Mouse (Mus musculus) CH12.LX (cell line): Measurements from ENCODE around the gene BC017158. TPM values are rescaled to one million over a fixed set of nuclear protein-coding genes. Genes with fewer than 3 reads are reported as not detected.

Source experiments
- DNase-seq: peaks from one replicate; pipeline ENCODE4 v3.0.0-alpha.2; 2013; ENCODE audit errors: extremely low read depth
- H3K27ac ChIP-seq: 2 replicates; pipeline ENCODE4 v1.5.1; 2012; ENCODE audit warnings: low read depth, mild to moderate bottlenecking, control low read depth, moderate library complexity; ENCODE audit not compliant: insufficient read depth
- H3K27me3 ChIP-seq: replicated peaks from 2 replicates; pipeline ENCODE3; 2012; ENCODE audit warnings: inconsistent platforms
- H3K36me3 ChIP-seq, 2 experiments: replicated peaks in 1 of 2; 2 replicates each; pipeline versions ENCODE3 to v1.6.1; 2012; ENCODE audit warnings: inconsistent platforms in 1 of 2, low read length in 1 of 2, mild to moderate bottlenecking in 1 of 2, mixed read lengths in 1 of 2, moderate library complexity in 1 of 2; ENCODE audit not compliant: control insufficient read depth in 1 of 2, insufficient read depth in 1 of 2
- H3K4me1 ChIP-seq, 2 experiments: 2 replicates each; pipeline ENCODE4 v1.6.1; 2012; ENCODE audit warnings: inconsistent platforms in 1 of 2, moderate library complexity in 1 of 2; ENCODE audit not compliant: insufficient read depth in 2 of 2, control insufficient read depth in 1 of 2
- H3K4me2 ChIP-seq: 2 replicates; pipeline ENCODE4 v1.6.1; 2012; ENCODE audit warnings: low read depth, mild to moderate bottlenecking, control low read depth; ENCODE audit not compliant: poor library complexity, insufficient read depth, severe bottlenecking
- H3K4me3 ChIP-seq, 3 experiments: fragments of 150-350 bp in 1 of 3; sonication (generic) in 1 of 3; replicated peaks in 1 of 3; 2 replicates each; pipeline versions ENCODE3 to v1.5.1; 2011 to 2012; ENCODE audit warnings: low read depth in 2 of 3, low read length in 2 of 3, mild to moderate bottlenecking in 2 of 3, moderate library complexity in 2 of 3, control low read depth in 1 of 3, improper control_type of control experiment in 1 of 3, inconsistent platforms in 1 of 3, mixed read lengths in 1 of 3; ENCODE audit not compliant: poor library complexity in 1 of 3
- H3K79me2 ChIP-seq: replicated peaks from 2 replicates; pipeline ENCODE4 v1.6.1; 2012; ENCODE audit warnings: mild to moderate bottlenecking, moderate library complexity; ENCODE audit not compliant: control insufficient read depth, poor library complexity, insufficient read depth, severe bottlenecking; ENCODE audit errors: extremely low read depth
- H3K9ac ChIP-seq: 2 replicates; pipeline ENCODE4 v1.6.1; 2012; ENCODE audit warnings: low read depth, mild to moderate bottlenecking, control low read depth, moderate library complexity; ENCODE audit not compliant: insufficient read depth
- H3K9me3 ChIP-seq: replicated peaks from 2 replicates; pipeline ENCODE3; 2012; ENCODE audit warnings: low read length, inconsistent platforms, mixed read lengths
- CTCF ChIP-seq, 2 experiments: IDR thresholded peaks in 1 of 2; conservative IDR thresholded peaks in 1 of 2; 2 replicates each; pipeline ENCODE4 v1.5.1; 2011 to 2012; ENCODE audit warnings: low read depth in 2 of 2, low read length in 2 of 2, improper control_type of control experiment in 1 of 2, inconsistent platforms in 1 of 2, mild to moderate bottlenecking in 1 of 2, moderate library complexity in 1 of 2
- ELF1 ChIP-seq: IDR thresholded peaks from 2 replicates; pipeline ENCODE4 v1.6.1; 2014; ENCODE audit warnings: low read depth, mild to moderate bottlenecking, inconsistent platforms, low read length, improper control_type of control experiment
- HCFC1 ChIP-seq: IDR thresholded peaks from 2 replicates; pipeline ENCODE4 v1.6.1; 2012; ENCODE audit warnings: low read depth, mild to moderate bottlenecking, inconsistent platforms, low read length, improper control_type of control experiment
- IRF4 ChIP-seq: IDR thresholded peaks from 2 replicates; pipeline ENCODE4 v1.6.1; 2014; ENCODE audit warnings: low read depth, mild to moderate bottlenecking, inconsistent platforms, low read length, improper control_type of control experiment
- JUN ChIP-seq: IDR thresholded peaks from 2 replicates; pipeline ENCODE4 v1.6.1; 2011; ENCODE audit warnings: low read depth, mild to moderate bottlenecking, low read length, improper control_type of control experiment, moderate library complexity; ENCODE audit not compliant: insufficient read depth
- KAT2A ChIP-seq: IDR thresholded peaks from 2 replicates; pipeline ENCODE4 v1.6.1; 2012; ENCODE audit warnings: low read length, improper control_type of control experiment, inconsistent platforms; ENCODE audit not compliant: insufficient replicate concordance
- NELFE ChIP-seq: IDR thresholded peaks from 2 replicates; pipeline ENCODE4 v1.6.1; 2011; ENCODE audit warnings: low read depth, low read length, improper control_type of control experiment
- PAX5 ChIP-seq: IDR thresholded peaks from 2 replicates; pipeline ENCODE4 v1.6.1; 2012; ENCODE audit warnings: low read length, inconsistent platforms, mixed read lengths
- POLR2A ChIP-seq: IDR thresholded peaks from 2 replicates; pipeline ENCODE4 v1.6.1; 2011; ENCODE audit warnings: low read depth, mild to moderate bottlenecking, improper control_type of control experiment, low read length
- POLR2AphosphoS2 ChIP-seq: IDR thresholded peaks from 2 replicates; pipeline ENCODE4 v1.6.1; 2011; ENCODE audit warnings: low read depth, low read length, improper control_type of control experiment
- TBP ChIP-seq: conservative IDR thresholded peaks from 2 replicates; pipeline ENCODE4 v1.6.1; 2011; ENCODE audit warnings: low read depth, low read length, improper control_type of control experiment
- TCF12 ChIP-seq: IDR thresholded peaks from 2 replicates; pipeline ENCODE4 v1.6.1; 2014; ENCODE audit warnings: low read depth, mild to moderate bottlenecking, inconsistent platforms, low read length, improper control_type of control experiment
- UBTF ChIP-seq: IDR thresholded peaks from 2 replicates; pipeline ENCODE4 v1.6.1; 2012; ENCODE audit warnings: low read depth, mild to moderate bottlenecking, inconsistent platforms, low read length, improper control_type of control experiment, moderate library complexity
- USF1 ChIP-seq: IDR thresholded peaks from 2 replicates; pipeline ENCODE4 v1.6.1; 2014; ENCODE audit warnings: low read depth, mild to moderate bottlenecking, inconsistent platforms, low read length, improper control_type of control experiment
- USF2 ChIP-seq: conservative IDR thresholded peaks from 2 replicates; pipeline ENCODE4 v1.6.1; 2011; ENCODE audit warnings: low read depth, low read length, improper control_type of control experiment
- ZKSCAN1 ChIP-seq: IDR thresholded peaks from 2 replicates; pipeline ENCODE4 v1.6.1; 2012; ENCODE audit warnings: low read depth, inconsistent platforms, low read length, improper control_type of control experiment, borderline replicate concordance
- ZMIZ1 ChIP-seq: IDR thresholded peaks from 2 replicates; pipeline ENCODE4 v1.6.1; 2012; ENCODE audit warnings: low read depth, mild to moderate bottlenecking, inconsistent platforms, low read length, improper control_type of control experiment
- dilution Hi-C: fragments of 300-500 bp; cut with MboI; formaldehyde crosslinking; loops from 2 replicates; pipeline ENCODE4 v1.14.3; 2020; ENCODE audit warnings: low sequenced_read_pairs; ENCODE audit not compliant: extremely low pct_unique_long_range_greater_than_20kb, extremely low pct_ligation_motif_present
- in situ Hi-C: fragments of 300-500 bp; cut with MboI; formaldehyde crosslinking; loops from 3 replicates; pipeline ENCODE4 v1.14.3; 2019; ENCODE audit warnings: low sequenced_read_pairs, low pct_ligation_motif_present, low pct_unique_long_range_greater_than_20kb, mixed read lengths
- polyA plus RNA-seq: library from polyadenylated mRNA; unstranded; fragments of >175 nt; gene quantifications from 2 replicates; pipeline ENCODE4 v1.2.1, GENCODE M21; 2012; ENCODE audit warnings: low read depth; ENCODE audit not compliant: insufficient read length
- total RNA-seq, 2 experiments: library from RNA; depleted of rRNA; stranded (reverse); fragments of 300-350 nt in 1 of 2; fragments of >200 nt in 1 of 2; gene quantifications; 2 replicates each; pipeline ENCODE4 v1.2.3; 2012 to 2014

Gene BC017158
- total and polyA plus RNA-seq, 3 experiments: 4.9 to 14.5 (median 8.1) TPM

DNA sequence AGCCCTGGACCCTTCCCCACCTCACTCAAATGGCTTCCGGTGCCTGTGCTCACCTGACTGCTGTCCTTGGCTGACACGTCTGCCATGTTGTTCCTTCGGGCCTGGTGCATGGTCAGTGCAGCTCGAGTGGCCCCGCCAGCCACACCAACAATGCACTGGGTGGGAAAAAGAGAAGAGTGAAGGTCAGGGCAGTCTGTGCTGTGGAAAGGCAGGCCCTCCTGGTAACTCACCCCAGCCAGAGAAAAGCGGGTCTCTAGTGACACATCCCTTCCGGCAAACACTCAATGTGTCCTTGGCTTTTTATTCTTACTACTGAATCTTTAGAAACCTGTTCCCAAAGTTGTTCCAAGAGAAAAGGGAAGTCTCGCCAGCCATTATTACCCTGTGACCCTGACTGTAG is 12.9 kb downstream of the BC017158 start:
- TF ChIP-seq IRF4 (no peak), HCFC1 (no peak), NELFE (no peak), USF1 (no peak), ZMIZ1 (no peak), POLR2A (no peak), PAX5 (no peak), TBP (no peak), CTCF (conservative IDR thresholded peaks at IDR 0.05 in 1 of 2, IDR thresholded peaks at IDR 0.05 in 1 of 2; ENCODE audit: low read depth in 2 of 2, low read length in 2 of 2) (no peak), KAT2A (no peak), JUN (no peak), ZKSCAN1 (no peak), USF2 (no peak), TCF12 (no peak), UBTF (no peak)
- Histone ChIP-seq H3K9me3 (no peaks in the 10 kb centered on the region), H3K9ac (no peak overlapping the region), H3K79me2 (no peaks in the 10 kb centered on the region), H3K4me1 (no peaks in the 10 kb centered on the region), H3K27ac (no peak overlapping the region), H3K4me2 (no peak overlapping the region), H3K4me3 (no peak overlapping the region), H3K36me3 (peaks cover 14 to 76% of the 10 kb centered on the region in 2 experiments), H3K27me3 (no peaks in the 10 kb centered on the region)
- no peak for DNase-seq
- dilution Hi-C loops (no loop called here), in situ Hi-C loops (no loop called here)

DNA sequence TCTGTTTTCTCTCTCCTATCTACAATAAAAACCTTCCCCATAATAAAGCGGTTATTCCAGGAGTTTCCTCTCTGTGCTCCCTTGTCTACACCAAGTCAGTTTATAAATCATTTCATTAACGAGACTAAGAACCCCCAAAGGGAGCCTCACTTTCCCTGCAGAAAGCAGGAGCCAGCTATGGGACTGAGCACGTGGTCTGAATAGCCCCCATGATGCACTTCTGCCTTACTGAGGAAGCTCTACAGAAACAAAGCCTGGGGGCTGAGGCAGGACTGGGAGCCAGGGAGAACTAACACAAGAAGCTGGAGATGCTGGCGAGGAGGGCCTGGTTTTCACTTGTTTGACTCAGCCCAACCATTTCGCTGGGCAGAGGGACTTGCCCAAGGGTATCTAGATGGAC is 13.9 kb downstream of the BC017158 start:
- no peak overlapping the region for H3K4me2 ChIP-seq
- TF ChIP-seq ELF1 (no peak), UBTF (no peak), HCFC1 (no peak), POLR2AphosphoS2 (no peak)
- in situ Hi-C loops: no loop called here
- DNase-seq: no peak
- H3K27ac ChIP-seq: no peak overlapping the region
- no peaks in the 10 kb centered on the region for H3K27me3 ChIP-seq
- dilution Hi-C loops: no loop called here
- H3K79me2 ChIP-seq: no peaks in the 10 kb centered on the region
- no peak overlapping the region for H3K9ac ChIP-seq
- H3K36me3 ChIP-seq: peaks cover 10 to 77% of the 10 kb centered on the region in 2 experiments
- no peaks in the 10 kb centered on the region for H3K4me1 ChIP-seq
- no peak overlapping the region for H3K4me3 ChIP-seq
- no peaks in the 10 kb centered on the region for H3K9me3 ChIP-seq
